Mouse (Mus musculus): ENCODE measurements around the gene Fam173b.

Gene Fam173b

GRCm38 (mm10) chr15:31636091-31636595 lies 34.5 kb downstream of the Fam173b start:
- DNase-seq = no peak

GRCm38 (mm10) chr15:31647225-31647624 lies 45.6 kb downstream of the Fam173b start:
- DNase-seq = no peak

GRCm38 (mm10) chr15:31647851-31648569 lies 46.4 kb downstream of the Fam173b start:
- DNase-seq = no peak

- no peak for DNase-seq
These were observed 48.0 kb downstream of the Fam173b start for GRCm38 (mm10) chr15:31649691-31650090.

- DNase-seq = no peak
These were observed 49.2 kb downstream of the Fam173b start for GRCm38 (mm10) chr15:31650821-31651220.

- no peak for DNase-seq
These were observed 58.6 kb downstream of the Fam173b start for GRCm38 (mm10) chr15:31660133-31660795.

- no peak for DNase-seq
These were observed 59.2 kb downstream of the Fam173b start for GRCm38 (mm10) chr15:31660844-31661243.

- peak; percentile 88 for DNase-seq
These were observed 60.1 kb downstream of the Fam173b start for GRCm38 (mm10) chr15:31661802-31662201.

GRCm38 (mm10) chr15:31663074-31663473 lies 61.4 kb downstream of the Fam173b start:
- DNase-seq = no peak
